Comparison of ENCODE assay signal across 8 mouse cellular contexts in genomic region chr5:20944961-20945748, GRCm38 (mm10). TPM values are rescaled to one million over a fixed set of nuclear protein-coding genes. Genes with fewer than 3 reads are reported as not detected.
DNase-seq lines count a peak whose midpoint lies in the region; ATAC-seq and TF ChIP-seq lines count a peak whose summit lies in the region.

No protein-coding gene starts in this region.

- intact Hi-C loops in left cerebral cortex, postnatal 4 days (cut with DNase I) = no loop called here

- peaks cover 99% of the 10 kb centered on the region for H3K79me2 ChIP-seq in myocyte (ENCODE audit: control insufficient read depth, insufficient read depth)

- peaks cover 13% of the 10 kb centered on the region for H3K4me1 ChIP-seq in intestine, postnatal 0 days (replicated peaks; ENCODE audit: control insufficient read depth, insufficient read depth, low read length)
- H3K4me1 ChIP-seq in intestine, embryonic 15.5 days (replicated peaks) = peaks cover 15% of the 10 kb centered on the region
- peaks cover 20% of the 10 kb centered on the region for H3K4me1 ChIP-seq in embryonic facial prominence, embryonic 13.5 days
- peaks cover 2% of the 10 kb centered on the region; the same call in 1 of the 2 replicates for H3K4me1 ChIP-seq in midbrain, postnatal 0 days (ENCODE audit: insufficient read depth, low read length)

- ATAC-seq in intestine, postnatal 0 days = no peak
- ATAC-seq in intestine, embryonic 15.5 days = no peak
- no peak for ATAC-seq in embryonic facial prominence, embryonic 13.5 days (ENCODE audit: insufficient number of reproducible peaks, insufficient read depth, low FRiP score, low TSS enrichment, low read depth)
- no peak for ATAC-seq in midbrain, postnatal 0 days (ENCODE audit: low FRiP score)

- H3K36me3 ChIP-seq in intestine, postnatal 0 days (ENCODE audit: control insufficient read depth, insufficient read depth) = no peaks in the 10 kb centered on the region
- no peaks in the 10 kb centered on the region for H3K36me3 ChIP-seq in intestine, embryonic 15.5 days
- no peaks in the 10 kb centered on the region for H3K36me3 ChIP-seq in embryonic facial prominence, embryonic 13.5 days
- H3K36me3 ChIP-seq in myocyte (ENCODE audit: control insufficient read depth, insufficient read depth) = no peaks in the 10 kb centered on the region
- H3K36me3 ChIP-seq in midbrain, postnatal 0 days (ENCODE audit: insufficient read depth, low read length) = no peaks in the 10 kb centered on the region

- 64% methylated on average over 13 of the region's 13 CpGs for WGBS in intestine, postnatal 0 days
- WGBS in intestine, embryonic 15.5 days = 65% methylated on average over 13 of the region's 13 CpGs
- WGBS in embryonic facial prominence, embryonic 13.5 days = 71% methylated on average over 13 of the region's 13 CpGs
- 82% methylated on average over 13 of the region's 13 CpGs for WGBS in midbrain, postnatal 0 days

- H3K9me3 ChIP-seq in intestine, postnatal 0 days (ENCODE audit: control insufficient read depth) = no peaks in the 10 kb centered on the region
- H3K9me3 ChIP-seq in intestine, embryonic 15.5 days = no peaks in the 10 kb centered on the region
- H3K9me3 ChIP-seq in embryonic facial prominence, embryonic 13.5 days = no peaks in the 10 kb centered on the region
- no peaks in the 10 kb centered on the region for H3K9me3 ChIP-seq in midbrain, postnatal 0 days (ENCODE audit: low read length)

- H3K4me2 ChIP-seq in intestine, postnatal 0 days (replicated peaks; ENCODE audit: low read depth) = 0 out of 2 replicates have a peak overlapping the region, but pooled peaks have one; percentile 1
- no peak overlapping the region for H3K4me2 ChIP-seq in intestine, embryonic 15.5 days (replicated peaks)
- H3K4me2 ChIP-seq in embryonic facial prominence, embryonic 13.5 days = no peak overlapping the region
- H3K4me2 ChIP-seq in myocyte (ENCODE audit: low read depth) = peak overlapping the region; percentile 57
- no peak overlapping the region for H3K4me2 ChIP-seq in midbrain, postnatal 0 days (ENCODE audit: low read depth, low read length, poor library complexity, severe bottlenecking)

- peak; percentile 37 to 40 for DNase-seq in kidney, postnatal 36 days
- DNase-seq in midbrain, postnatal 0 days (ENCODE audit: low spot score) = no peak
- DNase-seq in cerebellum, adult 9-10 months = no peak
- DNase-seq in left cerebral cortex, postnatal 4 days = no peak

- H3K27me3 ChIP-seq in intestine, postnatal 0 days (replicated peaks; ENCODE audit: control insufficient read depth, insufficient read depth, low read length) = no peaks in the 10 kb centered on the region
- H3K27me3 ChIP-seq in intestine, embryonic 15.5 days (replicated peaks) = no peaks in the 10 kb centered on the region
- H3K27me3 ChIP-seq in embryonic facial prominence, embryonic 13.5 days = no peaks in the 10 kb centered on the region
- H3K27me3 ChIP-seq in myocyte (ENCODE audit: control insufficient read depth, insufficient read depth, insufficient read length) = no peaks in the 10 kb centered on the region
- H3K27me3 ChIP-seq in midbrain, postnatal 0 days (ENCODE audit: insufficient read depth, low read length) = no peaks in the 10 kb centered on the region

- H3K9ac ChIP-seq in intestine, postnatal 0 days (ENCODE audit: low read depth, low read length) = no peak overlapping the region
- no peak overlapping the region for H3K9ac ChIP-seq in intestine, embryonic 15.5 days
- H3K9ac ChIP-seq in embryonic facial prominence, embryonic 13.5 days = no peak overlapping the region
- no peak overlapping the region for H3K9ac ChIP-seq in midbrain, postnatal 0 days (replicated peaks; ENCODE audit: low read length, poor library complexity, severe bottlenecking)

- TF ChIP-seq POLR2A in myocyte (IDR thresholded peaks at IDR 0.05; ENCODE audit: insufficient read length, low read depth) = no peak

- no peak overlapping the region for H3K4me3 ChIP-seq in intestine, postnatal 0 days (ENCODE audit: low read depth, low read length)
- H3K4me3 ChIP-seq in intestine, embryonic 15.5 days (replicated peaks) = no peak overlapping the region
- no peak overlapping the region for H3K4me3 ChIP-seq in embryonic facial prominence, embryonic 13.5 days
- no peak overlapping the region for H3K4me3 ChIP-seq in myocyte
- H3K4me3 ChIP-seq in midbrain, postnatal 0 days (ENCODE audit: low read depth, low read length) = no peak overlapping the region

- no peak for TF ChIP-seq CTCF in intestine, postnatal 0 days (IDR thresholded peaks at IDR 0.05; ENCODE audit: low read depth)
- no peak for TF ChIP-seq CTCF in midbrain, postnatal 0 days (IDR thresholded peaks at IDR 0.05)

- H3ac ChIP-seq in myocyte (ENCODE audit: control insufficient read depth, insufficient read length) = no peak overlapping the region

- H3K27ac ChIP-seq in intestine, postnatal 0 days (ENCODE audit: low read depth, low read length) = no peak overlapping the region
- H3K27ac ChIP-seq in intestine, embryonic 15.5 days = no peak overlapping the region
- 0 out of 2 replicates have a peak overlapping the region, but pooled peaks have one; percentile 17 for H3K27ac ChIP-seq in embryonic facial prominence, embryonic 13.5 days
- H3K27ac ChIP-seq in midbrain, postnatal 0 days (ENCODE audit: low read depth, low read length) = no peak overlapping the region

TF ChIP-seq in myocyte, 11 proteins besides CTCF, POLR2A, EP300 and RAD21:
- no peak for TF ChIP-seq POLR2AphosphoS2 (IDR thresholded peaks at IDR 0.05; ENCODE audit: insufficient read length, low read depth)
- TF ChIP-seq CEBPB (IDR thresholded peaks at IDR 0.05; ENCODE audit: insufficient read depth, poor library complexity, severe bottlenecking) = no peak
- TF ChIP-seq MAX (IDR thresholded peaks at IDR 0.05; ENCODE audit: low read depth) = no peak
- no peak for TF ChIP-seq TCF3 (IDR thresholded peaks at IDR 0.05; ENCODE audit: insufficient read length, low read depth)
- TF ChIP-seq USF1 (IDR thresholded peaks at IDR 0.05; ENCODE audit: low read depth) = no peak
- no peak for TF ChIP-seq MYOD1 (IDR thresholded peaks at IDR 0.05; ENCODE audit: control insufficient read depth in 1 of 3, insufficient read length in 2 of 3, low read depth in 2 of 3)
- TF ChIP-seq SRF (IDR thresholded peaks at IDR 0.05; ENCODE audit: control insufficient read depth, insufficient read length, low read depth) = no peak
- TF ChIP-seq TCF12 (IDR thresholded peaks at IDR 0.05; ENCODE audit: insufficient read depth, poor library complexity, severe bottlenecking) = no peak
- no peak for TF ChIP-seq MYOG (IDR thresholded peaks at IDR 0.05; ENCODE audit: control insufficient read depth in 1 of 3, insufficient read depth in 1 of 3, insufficient read length in 2 of 3, low read depth in 2 of 3)
- no peak for TF ChIP-seq E2F4 (IDR thresholded peaks at IDR 0.05; ENCODE audit: insufficient read depth)
TF ChIP-seq in myocyte: peak in this region for 0.

RNA-seq across cellular contexts. Expression of gene Rsbn1l, which starts 11.0 kb away (rescaled TPM):
- polyA plus RNA-seq in intestine, postnatal 0 days (2015; fragmentation: Nextera tagmentation; extraction: Ambion mirVana) = 3.7 and 4.3 TPM in 2 replicates
- 4.2 and 4.9 TPM in 2 replicates for polyA plus RNA-seq in intestine, embryonic 15.5 days (2015; fragmentation: Nextera tagmentation; extraction: Ambion mirVana)
- 5.9 and 6.9 TPM in 2 replicates for polyA plus RNA-seq in embryonic facial prominence, embryonic 13.5 days (2015; fragmentation: Nextera tagmentation; extraction: Ambion mirVana)
- 2.2 TPM for polyA plus RNA-seq in myocyte (2012; fragmentation: generic; extraction: Trizol)
- 5.2 and 7.3 TPM in 2 replicates for total RNA-seq in midbrain, postnatal 0 days (2014; rRNA removed)
- polyA plus RNA-seq in midbrain, postnatal 0 days (2015; fragmentation: Nextera tagmentation; extraction: Ambion mirVana) = 2.7 and 3.8 TPM in 2 replicates
- 10 to 100 TPM; 14.5 to 14.8 TPM for total RNA-seq in left cerebral cortex, postnatal 4 days (2021)

Comparison
In these comparisons a context has a peak if more than half of its experiments do, and no peak if none do; other contexts are left out.
1. H3K4me2 ChIP-seq: peak in intestine, postnatal 0 days (single experiment) and myocyte (single experiment); none in intestine, embryonic 15.5 days (single experiment), embryonic facial prominence, embryonic 13.5 days (single experiment) and midbrain, postnatal 0 days (single experiment).
2. DNase-seq: peak in kidney, postnatal 36 days (2 of 2); none in midbrain, postnatal 0 days (single experiment), cerebellum, adult 9-10 months (single experiment) and left cerebral cortex, postnatal 4 days (single experiment).